ENCODE assay signal across 8 mouse cellular contexts in the genomic region with DNA sequence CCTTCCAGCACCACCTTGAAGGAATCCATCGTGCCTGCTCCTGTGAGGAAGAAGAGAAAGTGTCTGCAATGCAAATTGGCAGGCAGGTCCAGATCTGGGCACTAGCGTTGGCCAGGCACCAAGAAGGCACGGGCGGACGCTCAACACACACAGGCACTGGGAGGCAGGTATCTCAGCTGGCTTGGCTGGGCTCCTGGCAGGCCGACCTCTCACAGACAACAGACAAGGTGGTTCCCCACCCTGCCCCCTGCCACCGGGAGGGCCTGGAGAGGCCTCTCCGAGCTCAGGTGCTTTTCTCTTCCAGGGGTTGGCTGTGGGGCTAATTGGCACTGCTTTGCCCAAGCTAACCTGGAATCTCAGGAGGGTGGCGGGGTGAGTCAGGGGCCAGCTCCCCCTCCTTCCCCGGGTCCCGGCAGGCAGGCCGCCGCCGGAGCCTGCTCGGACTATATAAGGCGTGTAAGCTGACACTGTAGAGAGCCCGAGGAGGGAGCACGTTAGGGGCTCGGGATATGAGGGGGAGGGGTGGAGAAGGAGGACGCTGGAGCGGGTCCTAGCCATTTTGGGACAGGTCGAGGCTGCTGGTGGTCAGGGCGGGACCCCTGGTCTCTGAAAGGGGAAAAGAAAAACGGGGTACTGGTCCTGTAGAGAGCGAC. TPM values are rescaled to one million over a fixed set of nuclear protein-coding genes. Genes with fewer than 3 reads are reported as not detected.
DNase-seq lines count a peak whose midpoint lies in the region; ATAC-seq and TF ChIP-seq lines count a peak whose summit lies in the region.

No protein-coding gene starts in this region.

- H3K36me3 ChIP-seq in E14TG2a.4 (ENCODE audit: insufficient read depth, low read length), result peaks cover 25% of the 10 kb centered on the region
- H3K36me3 ChIP-seq in embryonic facial prominence, embryonic 12.5 days, result peaks cover 32% of the 10 kb centered on the region
- H3K36me3 ChIP-seq in heart, embryonic 14.5 days (ENCODE audit: control insufficient read depth, insufficient read depth, low read length), result peaks cover 38% of the 10 kb centered on the region

- peak; percentile 71 for ATAC-seq in embryonic facial prominence, embryonic 12.5 days (ENCODE audit: insufficient number of reproducible peaks, insufficient read depth, low FRiP score, low TSS enrichment)
- peak; percentile 41 for ATAC-seq in heart, embryonic 14.5 days (ENCODE audit: insufficient number of reproducible peaks, insufficient read depth, low FRiP score, low read depth)

- peak overlapping the region; percentile 66 for H3K4me2 ChIP-seq in embryonic facial prominence, embryonic 12.5 days (replicated peaks)
- peak overlapping the region; percentile 92 for H3K4me2 ChIP-seq in heart, embryonic 14.5 days (ENCODE audit: low read length)

- H3K27ac ChIP-seq in embryonic facial prominence, embryonic 12.5 days, result peak overlapping the region; percentile 88
- peak overlapping the region; percentile 97 to 99 for H3K27ac ChIP-seq in heart, embryonic 14.5 days (replicated peaks in 1 of 2; ENCODE audit: control insufficient read depth in 1 of 2, insufficient read depth in 1 of 2, low read depth in 2 of 2, low read length in 2 of 2)

- peak overlapping the region; percentile 87 for H3K9ac ChIP-seq in embryonic facial prominence, embryonic 12.5 days
- H3K9ac ChIP-seq in heart, embryonic 14.5 days (ENCODE audit: low read length), result peak overlapping the region; percentile 99

- peak; percentile 51 for DNase-seq in adipocyte (ENCODE audit: low spot score)
- peak; percentile 75 for DNase-seq in kidney, postnatal 14 days
- DNase-seq in mesoderm, embryonic 11.5 days (ENCODE audit: low read depth, low spot score), result peak; percentile 78
- DNase-seq in urinary bladder, adult 2 months (ENCODE audit: low spot score), result peak; percentile 71
- DNase-seq in left cerebral cortex, adult 8-10 months (ENCODE audit: low spot score in 2 of 2), result no peak

- WGBS in embryonic facial prominence, embryonic 12.5 days, result under 1% methylated on average over 25 of the region's 25 CpGs
- WGBS in heart, embryonic 14.5 days, result 1% methylated on average over 25 of the region's 25 CpGs

- no peaks in the 10 kb centered on the region for H3K9me3 ChIP-seq in E14TG2a.4 (ENCODE audit: low read length)
- H3K9me3 ChIP-seq in embryonic facial prominence, embryonic 12.5 days, result no peaks in the 10 kb centered on the region
- no peaks in the 10 kb centered on the region for H3K9me3 ChIP-seq in heart, embryonic 14.5 days (ENCODE audit: control insufficient read depth, low read length)

- H3K27me3 ChIP-seq in E14TG2a.4 (ENCODE audit: insufficient read depth, low read length), result peaks cover 23% of the 10 kb centered on the region
- H3K27me3 ChIP-seq in embryonic facial prominence, embryonic 12.5 days, result no peaks in the 10 kb centered on the region
- H3K27me3 ChIP-seq in heart, embryonic 14.5 days (ENCODE audit: control insufficient read depth, insufficient read depth, low read length), result peaks cover 8% of the 10 kb centered on the region

- H3K4me1 ChIP-seq in E14TG2a.4 (replicated peaks; ENCODE audit: low read depth, low read length), result peaks cover 62% of the 10 kb centered on the region
- H3K4me1 ChIP-seq in embryonic facial prominence, embryonic 12.5 days, result peaks cover 28% of the 10 kb centered on the region
- H3K4me1 ChIP-seq in heart, embryonic 14.5 days (ENCODE audit: control insufficient read depth in 2 of 2, insufficient read depth in 2 of 2, low read length in 2 of 2), result peaks cover 29 to 41% of the 10 kb centered on the region in 2 experiments

- peak overlapping the region; percentile 91 for H3K4me3 ChIP-seq in E14TG2a.4 (replicated peaks; ENCODE audit: low read length)
- H3K4me3 ChIP-seq in embryonic facial prominence, embryonic 12.5 days, result peak overlapping the region; percentile 89
- H3K4me3 ChIP-seq in heart, embryonic 14.5 days (ENCODE audit: control insufficient read depth in 1 of 2, insufficient read depth in 1 of 2, low read depth in 1 of 2, low read length in 2 of 2), result peak overlapping the region; percentile 84 to 99

- TF ChIP-seq CTCF in E14TG2a.4 (conservative IDR thresholded peaks at IDR 0.05; ENCODE audit: low read length), result no peak

RNA-seq across cellular contexts. Expression of a gene that starts 1.0 kb away (rescaled TPM):
- polyA plus RNA-seq in embryonic facial prominence, embryonic 12.5 days (2016; fragmentation: Nextera tagmentation; extraction: Ambion mirVana), result 172 and 182 TPM in 2 replicates
- 329 and 370 TPM in 2 replicates for polyA plus RNA-seq in heart, embryonic 14.5 days (2014; fragmentation: Nextera tagmentation; extraction: Ambion mirVana)
- polyA plus RNA-seq in urinary bladder, adult 2 months (2012; rRNA removed), result 382 and 383 TPM in 2 replicates
- 10 to 100 TPM; 78.3 to 93.8 (median 85.9) TPM for total RNA-seq in left cerebral cortex, adult 8-10 months (2022)

RNA-seq across cellular contexts. Expression of a gene that starts 16.6 kb away (rescaled TPM):
- 2.5 and 3.0 TPM in 2 replicates for polyA plus RNA-seq in embryonic facial prominence, embryonic 12.5 days (2016; fragmentation: Nextera tagmentation; extraction: Ambion mirVana)
- 1.3 and 1.4 TPM in 2 replicates for polyA plus RNA-seq in heart, embryonic 14.5 days (2014; fragmentation: Nextera tagmentation; extraction: Ambion mirVana)
- polyA plus RNA-seq in urinary bladder, adult 2 months (2012; rRNA removed), result 5.1 and 6.9 TPM in 2 replicates
- total RNA-seq in left cerebral cortex, adult 8-10 months (2022), result 1 to 10 TPM; 3.7 to 6.3 (median 5.2) TPM

RNA-seq across cellular contexts. Expression of a gene that starts 24.0 kb away (rescaled TPM):
- 78.5 and 80.3 TPM in 2 replicates for polyA plus RNA-seq in embryonic facial prominence, embryonic 12.5 days (2016; fragmentation: Nextera tagmentation; extraction: Ambion mirVana)
- 27.8 and 28.9 TPM in 2 replicates for polyA plus RNA-seq in heart, embryonic 14.5 days (2014; fragmentation: Nextera tagmentation; extraction: Ambion mirVana)
- polyA plus RNA-seq in urinary bladder, adult 2 months (2012; rRNA removed), result 45.1 and 51.6 TPM in 2 replicates
- total RNA-seq in left cerebral cortex, adult 8-10 months (2022), result 10 to 100 TPM; 44.5 to 55.2 (median 48.2) TPM

RNA-seq across cellular contexts. Expression of a gene that starts 24.6 kb away (rescaled TPM):
- polyA plus RNA-seq in embryonic facial prominence, embryonic 12.5 days (2016; fragmentation: Nextera tagmentation; extraction: Ambion mirVana), result 383 and 387 TPM in 2 replicates
- 51.8 and 53.5 TPM in 2 replicates for polyA plus RNA-seq in heart, embryonic 14.5 days (2014; fragmentation: Nextera tagmentation; extraction: Ambion mirVana)
- polyA plus RNA-seq in urinary bladder, adult 2 months (2012; rRNA removed), result 43.0 and 45.3 TPM in 2 replicates
- total RNA-seq in left cerebral cortex, adult 8-10 months (2022), result 100 to 1,000 TPM; 216 to 253 (median 234) TPM

RNA-seq across cellular contexts. Expression of a gene that starts 48.4 kb away (rescaled TPM):
- polyA plus RNA-seq in embryonic facial prominence, embryonic 12.5 days (2016; fragmentation: Nextera tagmentation; extraction: Ambion mirVana), result 1.1 and 1.3 TPM in 2 replicates
- 0.24 and 0.30 TPM in 2 replicates for polyA plus RNA-seq in heart, embryonic 14.5 days (2014; fragmentation: Nextera tagmentation; extraction: Ambion mirVana)
- 3.5 and 3.8 TPM in 2 replicates for polyA plus RNA-seq in urinary bladder, adult 2 months (2012; rRNA removed)
- total RNA-seq in left cerebral cortex, adult 8-10 months (2022), result 10 to 100 TPM; 50.8 to 62.7 (median 59.7) TPM

Comparison
In these comparisons a context has a peak if more than half of its experiments do, and no peak if none do; other contexts are left out.
1. DNase-seq: peak in adipocyte (single experiment), kidney, postnatal 14 days (single experiment), mesoderm, embryonic 11.5 days (single experiment) and urinary bladder, adult 2 months (single experiment); none in left cerebral cortex, adult 8-10 months (0 of 2).
2. Peak in every context shown above with its lines, with median percentiles within 50 percentile points of each other: H3K4me3 ChIP-seq.